Mouse (Mus musculus): Measurements from ENCODE around the gene Proz. TPM values are rescaled to one million over a fixed set of nuclear protein-coding genes. Genes with fewer than 3 reads are reported as not detected.

Proz gene
- total RNA-seq, 2 experiments from 2014 or later: not detected

- no peak for DNase-seq (ENCODE audit: low spot score in 2 of 2)
Measured at GRCm38 (mm10) chr8:13105908-13106551, 45.3 kb downstream of the Proz start.

- no peak for DNase-seq (ENCODE audit: low spot score in 2 of 2)
Measured at GRCm38 (mm10) chr8:13107990-13108638, 47.4 kb downstream of the Proz start.

- DNase-seq (ENCODE audit: low spot score in 2 of 2): peak in 1 of 2 experiments; percentile 22
Measured at GRCm38 (mm10) chr8:13108967-13109366, 48.3 kb downstream of the Proz start.

GRCm38 (mm10) chr8:13109416-13109960, 48.8 kb downstream of the Proz start:
- DNase-seq (ENCODE audit: low spot score in 2 of 2): no peak

GRCm38 (mm10) chr8:13111917-13112316, 51.2 kb downstream of the Proz start:
- no peak for DNase-seq (ENCODE audit: low spot score in 2 of 2)

- no peak for DNase-seq (ENCODE audit: low spot score in 2 of 2)
Measured at GRCm38 (mm10) chr8:13113232-13113631, 52.5 kb downstream of the Proz start.

- peak; percentile 44 to 50 for DNase-seq (ENCODE audit: low spot score in 2 of 2)
Measured at GRCm38 (mm10) chr8:13117096-13117495, 56.4 kb downstream of the Proz start.

- no peak for DNase-seq (ENCODE audit: low spot score in 2 of 2)
Measured at GRCm38 (mm10) chr8:13118516-13118915, 57.8 kb downstream of the Proz start.

- DNase-seq (ENCODE audit: low spot score in 2 of 2): no peak
Measured at GRCm38 (mm10) chr8:13120882-13121665, 60.4 kb downstream of the Proz start.

- no peak for DNase-seq (ENCODE audit: low spot score in 2 of 2)
Measured at GRCm38 (mm10) chr8:13122887-13123421, 62.2 kb downstream of the Proz start.

GRCm38 (mm10) chr8:13124897-13125296, 64.2 kb downstream of the Proz start:
- no peak for DNase-seq (ENCODE audit: low spot score in 2 of 2)

Other genes with a start within 250 kb of the Proz start
- gene Mcf2l, start 187.1 kb upstream of the Proz start, total RNA-seq (2021): 10 to 100 TPM; 31.1 to 32.0 TPM
- gene F7, start 34.9 kb upstream of the Proz start, total RNA-seq (2021): 1 to 10 TPM in 1 of 2 experiments, under 1 TPM in 1; 0.48 to 1.2 TPM
- 1 to 10 TPM in 1 of 2 experiments, under 1 TPM in 1; 0.83 to 3.1 TPM for gene F10, start 23.6 kb upstream of the Proz start, total RNA-seq (2021)
- gene Pcid2, start 44.5 kb downstream of the Proz start, total RNA-seq (2021): 10 to 100 TPM; 19.4 to 20.9 TPM
- 100 to 1,000 TPM in 1 of 2 experiments, 10 to 100 TPM in 1; 77.3 to 136 TPM for gene Cul4a, start 44.7 kb downstream of the Proz start, total RNA-seq (2021)
- gene Lamp1, start 98.2 kb downstream of the Proz start, total RNA-seq (2021): 100 to 1,000 TPM; 456 to 471 TPM
- 10 to 100 TPM in 1 of 2 experiments, 1 to 10 TPM in 1; 9.1 to 15.3 TPM for gene Grtp1, start 139.7 kb downstream of the Proz start, total RNA-seq (2021)
- 10 to 100 TPM in 1 of 2 experiments, 1 to 10 TPM in 1; 7.8 to 18.5 TPM for gene Adprhl1, start 193.2 kb downstream of the Proz start, total RNA-seq (2021)
- gene Dcun1d2, start 227.2 kb downstream of the Proz start, total RNA-seq (2021): 10 to 100 TPM; 27.2 to 33.6 TPM
- gene Tmco3, start 227.3 kb downstream of the Proz start, total RNA-seq (2021): 10 to 100 TPM; 31.2 to 33.2 TPM

All from adrenal gland, adult 18-20 months (tissue).